Mouse (Mus musculus) layer of hippocampus, postnatal 25 days (tissue): ENCODE measurements around the gene Abi3. TPM values are rescaled to one million over a fixed set of nuclear protein-coding genes. Genes with fewer than 3 reads are reported as not detected.
"Not testable (repeated sequence)": the region's sequence is repeated elsewhere in the genome, so short reads cannot be mapped to it uniquely, and the experiment has no call there.

ENCODE experiments used
- DNase-seq, 2 experiments: peaks; one replicate each; pipeline ENCODE4 v3.0.0; 2022; ENCODE audit warnings: mixed read lengths in 2 of 2, low spot score in 1 of 2; ENCODE audit errors: extremely low spot score in 1 of 2
- total RNA-seq, 2 experiments: library from RNA; stranded (reverse); gene quantifications; 2 replicates each; pipeline ENCODE4 v1.2.3; 2021

Gene Abi3
- total RNA-seq: 1 to 10 TPM; 5.4 to 8.1 TPM

DNA sequence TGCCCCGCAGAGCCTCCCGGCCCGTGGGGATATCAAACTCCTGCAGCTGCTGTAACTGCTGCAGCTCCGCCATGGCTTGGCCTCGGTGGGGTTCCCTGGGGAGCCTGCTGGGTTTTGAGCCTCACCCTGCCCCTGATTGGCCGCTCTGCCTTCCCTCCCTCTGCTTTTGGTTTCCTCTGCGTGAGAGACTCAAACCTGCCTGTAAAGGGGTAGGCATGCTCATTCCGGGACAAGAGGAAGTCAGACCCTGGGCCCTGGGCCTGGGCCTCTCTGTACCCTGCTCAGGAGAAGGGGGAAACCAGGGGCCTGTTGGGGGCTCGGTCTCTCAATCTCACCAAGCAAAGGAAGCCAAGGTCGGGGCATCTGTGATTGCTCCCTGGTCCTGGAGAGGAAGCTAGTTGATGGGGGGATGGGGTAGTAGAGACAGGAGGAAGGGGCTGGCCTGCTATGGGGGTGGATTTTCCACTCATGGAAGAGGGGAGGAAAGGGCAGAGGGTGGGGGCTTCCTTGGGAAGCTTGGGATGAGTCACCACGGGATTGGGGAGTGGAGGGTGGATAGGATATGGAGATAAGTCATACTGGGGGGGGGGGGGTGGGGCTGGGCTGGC lies at the start of gene Abi3:
Abi3 (minus strand) TSS at position 403 of the 608 bp plus-strand sequence.
- DNase-seq: no peak

DNA sequence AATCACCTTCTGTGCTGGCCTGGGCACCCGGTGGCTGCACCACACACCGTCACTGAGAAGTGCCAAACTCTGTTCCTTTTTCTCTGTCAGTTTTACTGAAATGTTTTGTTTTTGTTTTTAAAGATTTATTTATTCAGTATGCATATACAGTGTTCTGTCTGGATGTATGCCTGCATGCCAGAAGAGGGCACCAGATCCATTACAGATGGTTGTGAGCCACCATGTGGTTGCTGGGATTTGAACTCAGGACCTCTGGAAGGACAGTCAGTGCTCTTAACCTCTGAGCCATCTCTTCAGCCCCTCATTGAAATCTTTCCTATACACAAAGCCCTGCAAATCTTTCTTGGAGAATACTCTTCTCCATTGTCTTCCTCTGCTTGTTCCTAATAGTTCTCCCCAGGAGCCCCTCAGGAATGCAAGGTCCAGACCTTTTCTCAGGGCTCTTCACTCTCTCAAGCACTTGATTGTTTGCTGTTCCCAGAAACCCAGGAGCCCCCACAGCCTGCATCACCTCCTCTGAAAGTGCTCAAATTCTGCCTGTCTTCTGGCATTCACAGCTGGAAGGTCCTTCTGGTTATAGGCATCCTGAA lies 48.3 kb upstream of the Abi3 start:
- no peak for DNase-seq

DNA sequence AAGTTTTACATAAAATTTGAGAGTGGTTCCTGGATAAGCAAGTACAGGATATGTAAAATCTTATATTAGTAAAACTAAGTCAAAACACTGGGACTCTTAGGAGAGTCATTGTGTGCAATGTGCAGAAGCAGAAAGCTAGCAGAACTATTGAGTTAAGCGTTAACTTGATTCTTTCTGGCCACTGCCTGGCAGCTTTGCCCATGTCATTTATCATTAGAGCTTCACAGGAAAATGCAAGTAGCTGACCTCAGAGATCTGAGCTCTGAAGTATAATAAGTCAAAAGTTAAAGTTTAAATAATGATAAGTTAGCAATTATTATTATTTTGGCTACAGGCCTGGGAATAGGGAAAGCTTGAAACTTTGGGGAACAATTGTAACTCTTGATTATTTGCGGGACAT lies 37.6 kb upstream of the Abi3 start:
- DNase-seq: not testable (repeated sequence)

DNA sequence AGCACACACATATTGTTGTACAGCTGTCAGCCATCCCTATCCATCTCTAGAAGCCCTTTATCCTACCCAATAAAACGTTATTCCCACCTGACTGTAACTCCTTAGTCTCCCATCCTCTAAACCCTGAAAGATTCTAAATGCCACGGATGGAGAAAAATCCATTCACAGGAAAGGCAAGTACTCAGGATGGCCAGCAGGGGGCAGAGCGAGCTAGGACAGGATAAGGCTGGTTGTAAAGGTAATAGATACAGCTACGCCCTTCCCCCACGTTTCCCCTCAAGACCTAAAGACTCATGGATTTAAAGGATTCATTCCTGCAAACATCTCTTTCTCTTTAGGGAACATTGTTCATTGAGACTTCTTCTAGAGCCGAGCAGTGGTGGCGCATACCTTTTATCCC lies 34.0 kb upstream of the Abi3 start:
- peak; percentile 37 to 77 for DNase-seq

DNA sequence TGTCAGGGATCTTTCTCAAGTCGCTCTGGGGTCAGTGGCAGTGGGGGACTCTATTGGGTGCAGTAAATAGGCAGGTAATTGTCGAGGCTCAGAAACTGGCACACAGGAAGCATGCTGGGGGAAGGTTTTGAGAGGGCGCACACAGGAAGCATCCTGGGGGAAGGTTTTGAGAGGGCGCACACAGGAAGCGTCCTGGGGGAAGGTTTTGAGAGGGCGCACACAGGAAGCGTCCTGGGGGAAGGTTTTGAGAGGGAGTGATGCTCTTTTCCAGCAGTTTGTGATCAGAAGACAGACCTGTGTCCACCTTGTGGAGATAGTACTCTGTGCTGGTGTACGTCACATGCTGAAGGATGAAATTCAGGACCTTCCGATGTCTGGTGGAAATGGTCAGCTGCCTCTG lies 33.5 kb upstream of the Abi3 start:
- no peak for DNase-seq

DNA sequence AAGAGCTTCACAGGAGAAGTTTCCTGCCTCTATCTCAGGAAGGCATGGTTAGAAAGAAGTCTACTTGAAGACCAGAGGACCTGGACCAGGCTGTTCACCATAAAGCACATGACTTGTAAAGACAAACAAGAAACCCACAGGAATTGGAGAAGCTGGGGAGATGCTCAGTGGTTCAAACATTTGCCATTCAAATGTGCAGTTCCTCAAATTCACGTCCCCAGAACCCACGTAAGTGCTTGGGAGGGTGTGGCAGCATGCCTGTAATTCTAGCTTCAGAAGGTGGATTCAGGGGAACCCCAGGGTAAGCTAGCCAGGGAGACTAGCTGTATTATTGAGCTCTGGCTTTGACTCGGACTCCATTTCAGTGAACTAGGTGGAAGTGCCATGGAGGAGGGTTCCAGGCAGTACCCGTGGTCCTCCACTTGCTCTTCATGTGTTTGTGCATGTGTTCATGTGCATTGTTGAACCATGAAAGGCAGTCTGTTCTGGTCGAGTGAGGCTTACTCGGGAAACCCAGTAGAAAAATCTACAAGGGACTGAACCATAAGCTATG lies 27.7 kb upstream of the Abi3 start:
- no peak for DNase-seq

DNA sequence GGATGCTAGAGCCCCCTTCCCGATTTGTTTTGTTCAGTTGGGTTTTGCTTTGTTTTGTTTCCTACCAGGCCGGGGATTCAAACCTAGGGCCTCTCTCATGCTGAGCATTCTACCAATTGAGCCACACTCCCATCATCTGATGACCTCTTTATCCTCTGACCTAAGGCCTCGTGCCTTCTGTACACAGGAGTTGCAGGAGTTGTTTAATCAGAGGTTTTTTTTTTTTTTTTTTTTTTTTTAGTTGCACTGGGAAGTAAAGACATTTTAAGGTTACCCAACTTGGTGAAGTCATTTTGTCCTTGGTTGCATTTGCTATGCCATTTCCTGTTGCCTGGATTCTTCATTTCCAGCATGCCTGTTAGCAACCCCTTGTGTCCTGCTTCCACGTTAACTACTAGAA lies 27.2 kb upstream of the Abi3 start:
- DNase-seq: no peak

DNA sequence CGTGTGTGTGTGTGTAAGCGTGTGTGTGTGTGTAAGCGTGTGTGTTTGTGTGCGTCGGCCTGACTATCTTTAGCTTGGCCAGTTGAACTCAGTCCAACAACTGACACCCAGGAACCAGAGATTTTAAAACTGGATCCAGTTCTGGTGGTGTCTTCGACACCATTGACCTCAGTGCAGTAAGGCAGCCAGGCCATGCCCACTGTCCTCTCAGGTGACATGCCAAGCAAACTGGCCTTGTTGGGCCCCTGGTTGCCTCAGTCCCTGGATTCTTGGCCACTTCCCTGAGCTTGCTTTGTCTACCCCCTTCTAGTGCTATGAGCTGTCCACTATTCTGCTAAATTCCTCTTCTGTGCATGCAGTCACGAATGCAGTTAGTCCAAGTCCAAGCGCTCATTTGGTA lies 19.1 kb upstream of the Abi3 start:
- DNase-seq: no peak

DNA sequence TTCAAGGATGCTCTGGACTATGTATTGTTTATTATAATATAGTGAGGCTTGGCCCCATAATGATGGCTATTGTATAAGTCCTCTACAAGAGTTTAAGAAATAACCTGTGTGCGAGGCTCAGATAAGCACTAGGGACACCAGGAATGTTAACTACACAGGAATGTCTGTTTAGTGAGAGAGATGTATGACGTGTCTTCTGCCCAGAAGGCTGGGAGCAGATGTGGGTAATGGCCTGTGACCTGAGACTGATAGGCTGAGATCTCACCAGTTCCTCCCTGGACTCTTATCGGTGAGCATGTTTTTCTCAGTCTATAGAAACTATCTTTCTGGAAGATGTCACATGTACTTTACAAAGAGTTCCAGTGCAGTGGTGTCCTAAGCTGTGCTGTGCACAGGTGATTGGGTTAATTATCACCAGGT lies 17.8 kb upstream of the Abi3 start:
- no peak for DNase-seq

DNA sequence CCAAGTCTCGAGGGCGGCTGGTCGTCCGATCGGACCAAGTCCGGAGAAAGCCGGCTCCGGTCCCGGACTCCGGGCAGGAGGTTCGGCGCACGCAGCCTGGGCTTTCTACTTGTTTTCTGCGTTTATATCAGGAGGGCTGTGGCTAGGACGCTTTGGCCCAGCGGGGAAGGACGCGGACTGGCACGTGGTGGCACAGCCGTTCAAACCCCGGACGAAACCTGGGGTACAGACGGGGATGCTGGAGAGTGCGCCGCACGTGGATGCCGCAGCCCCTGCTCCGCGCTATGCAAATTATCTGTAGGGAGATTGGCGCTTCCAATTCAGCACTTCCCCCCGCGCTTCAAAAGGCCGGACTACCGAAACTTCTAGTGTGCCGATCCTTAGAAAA lies 17.2 kb upstream of the Abi3 start:
- DNase-seq: peak in 1 of 2 experiments; percentile 58

DNA sequence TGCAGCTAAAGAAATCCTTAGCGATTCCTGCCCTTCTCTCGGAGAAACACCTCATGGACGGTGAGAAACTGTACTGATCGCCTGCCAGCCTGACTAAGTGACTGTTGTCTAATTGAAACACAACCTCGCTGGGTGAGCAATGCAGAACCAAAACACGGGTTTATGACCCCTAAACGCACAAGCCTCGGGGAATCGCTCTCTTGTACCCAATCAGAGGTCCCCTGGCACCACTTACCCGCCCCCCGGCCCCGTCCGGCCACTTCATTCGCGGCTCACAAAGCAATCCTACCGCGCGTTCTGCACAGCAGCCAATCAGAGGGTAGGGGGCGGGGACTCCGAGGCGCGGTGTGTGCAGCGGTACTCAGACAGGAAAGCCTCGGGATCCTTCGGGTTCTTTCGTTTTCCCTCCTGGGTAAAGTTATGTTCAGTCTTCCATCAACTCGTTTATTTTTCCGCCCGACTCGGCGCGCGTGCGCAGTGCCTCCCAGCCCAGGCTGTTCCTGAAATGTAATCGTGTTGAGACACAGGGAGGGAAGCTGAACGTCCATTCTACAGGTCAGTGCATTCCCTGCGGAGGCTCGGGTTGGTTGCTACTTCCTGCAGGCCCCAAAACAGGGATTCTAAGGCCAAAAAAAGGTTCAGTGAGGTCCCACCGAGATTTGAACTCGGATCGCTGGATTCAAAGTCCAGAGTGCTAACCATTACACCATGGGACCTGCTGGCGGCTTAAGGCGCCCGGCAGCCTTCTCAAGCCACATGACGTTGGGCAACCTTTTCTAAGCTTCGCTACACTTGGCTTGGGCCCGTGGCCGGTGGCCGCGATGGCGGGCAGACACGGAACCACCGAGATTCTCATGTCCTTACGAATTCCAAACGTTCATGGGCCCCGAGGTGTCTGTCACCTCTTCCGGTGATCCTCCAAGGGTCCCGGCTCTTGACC lies 16.5 kb upstream of the Abi3 start:
- DNase-seq: peak; percentile 99

DNA sequence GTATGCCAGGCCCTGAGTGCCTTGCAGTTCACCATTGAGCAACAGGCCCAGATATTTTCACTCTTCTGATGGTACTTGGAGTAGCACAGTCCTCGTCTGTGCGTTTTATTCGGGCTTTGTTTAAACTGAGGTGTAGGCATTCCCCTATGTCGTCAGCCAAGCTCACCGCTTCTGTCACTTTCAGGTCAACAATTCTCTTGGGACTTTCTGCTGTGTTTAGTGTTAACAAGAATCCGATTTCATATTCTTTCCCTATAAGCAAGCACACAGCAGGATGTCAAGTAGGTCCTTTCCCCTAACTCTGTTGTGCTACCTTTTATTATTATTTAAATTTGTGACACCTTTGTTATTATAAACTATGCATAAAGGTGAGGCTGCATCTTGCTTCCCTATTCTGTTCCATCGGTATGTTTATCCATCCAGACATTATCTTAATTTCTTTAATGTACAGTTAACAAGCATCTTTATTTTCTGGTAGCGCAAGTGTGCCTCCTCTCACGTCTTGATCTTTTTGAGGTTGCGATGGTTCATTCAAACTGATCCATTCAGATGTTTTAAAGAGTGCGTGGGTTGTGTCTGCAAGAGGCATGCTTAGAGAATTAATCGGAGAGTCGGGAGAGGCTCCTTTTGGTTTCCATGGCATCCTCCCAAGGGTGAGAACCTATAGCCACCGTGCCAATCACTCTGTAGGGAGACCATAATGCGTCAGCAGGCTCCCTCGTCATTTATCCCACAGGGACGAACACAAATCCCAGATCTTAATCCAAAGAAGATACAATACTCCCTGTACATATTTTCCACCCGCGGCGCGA lies 15.6 kb upstream of the Abi3 start:
- DNase-seq: no peak

DNA sequence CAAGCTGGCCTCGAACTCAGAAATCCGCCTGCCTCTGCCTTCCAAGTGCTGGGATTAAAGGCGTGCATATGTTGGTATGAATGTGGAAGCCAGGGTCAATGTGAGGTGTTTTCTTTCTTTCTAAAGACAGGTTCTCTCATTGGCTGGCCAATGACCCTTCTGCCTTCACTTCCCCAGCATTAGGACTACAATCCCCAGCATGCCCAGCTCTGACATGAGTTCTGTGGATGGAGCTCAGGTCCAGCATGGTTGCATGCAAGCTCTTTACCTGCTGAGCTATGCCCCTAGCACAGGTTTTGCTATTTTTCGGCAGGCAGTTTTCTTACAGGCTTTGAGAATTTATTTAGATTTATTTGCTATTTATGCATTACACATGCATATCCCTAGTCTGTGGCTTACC lies 15.0 kb upstream of the Abi3 start:
- no peak for DNase-seq

DNA sequence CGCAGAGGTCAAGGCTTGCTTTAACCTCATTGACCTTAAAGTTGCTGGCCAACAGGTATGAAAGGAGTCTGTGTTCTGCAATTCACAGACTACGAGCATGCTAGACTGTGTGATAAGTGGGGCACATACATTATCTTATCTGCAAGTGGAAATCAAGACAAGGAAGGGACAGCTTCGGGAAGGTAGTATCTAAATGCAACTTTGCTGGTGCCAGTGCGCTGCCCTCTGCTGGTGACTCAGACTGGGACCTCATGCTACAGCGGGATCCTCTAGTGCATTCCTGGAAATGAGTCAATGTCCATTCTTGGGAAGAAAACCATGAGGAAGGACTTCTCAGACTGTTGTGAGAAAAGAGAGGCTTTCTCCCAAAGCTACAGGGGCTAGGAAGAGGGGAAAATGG lies 11.4 kb upstream of the Abi3 start:
- DNase-seq: peak in 1 of 2 experiments; percentile 70

DNA sequence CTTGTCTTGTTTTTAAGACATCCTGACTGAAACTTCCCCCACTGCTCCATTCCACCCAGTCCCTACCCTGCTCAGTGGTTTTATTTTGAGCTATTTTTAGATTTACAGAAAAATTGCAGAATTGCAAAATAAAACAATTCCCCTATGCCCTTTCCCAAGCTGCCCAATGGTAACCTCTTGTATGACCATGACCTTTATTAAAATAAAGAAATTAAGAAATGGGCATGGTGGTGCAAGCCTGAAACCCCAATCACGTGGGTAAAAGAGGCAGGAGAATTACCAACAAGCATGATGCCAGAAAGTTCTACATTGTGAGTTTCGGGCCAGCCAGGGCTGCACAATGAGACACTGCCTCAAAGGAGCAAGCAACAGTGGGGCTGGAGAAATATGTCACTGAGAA lies 8.6 kb upstream of the Abi3 start:
- DNase-seq: no peak

DNA sequence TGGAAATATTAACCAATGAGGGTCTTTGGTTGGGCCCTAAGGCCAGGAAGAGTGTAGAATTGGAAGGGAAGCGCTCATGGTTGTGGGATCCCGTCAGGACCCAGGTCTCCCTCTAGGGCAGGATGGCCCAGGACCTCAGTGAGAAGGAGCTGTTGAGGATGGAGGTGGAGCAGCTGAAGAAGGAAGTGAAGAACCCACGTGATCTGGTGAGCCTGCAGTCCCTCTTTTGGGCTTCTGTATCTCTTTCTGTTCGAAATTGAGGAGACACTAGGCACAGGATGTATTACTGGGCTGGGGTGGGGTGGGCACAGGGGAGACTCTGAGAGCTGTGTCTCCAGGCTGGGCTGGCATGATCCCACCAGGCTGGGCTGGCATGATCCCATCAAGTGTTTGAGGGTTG lies 2.7 kb upstream of the Abi3 start:
- DNase-seq: no peak

DNA sequence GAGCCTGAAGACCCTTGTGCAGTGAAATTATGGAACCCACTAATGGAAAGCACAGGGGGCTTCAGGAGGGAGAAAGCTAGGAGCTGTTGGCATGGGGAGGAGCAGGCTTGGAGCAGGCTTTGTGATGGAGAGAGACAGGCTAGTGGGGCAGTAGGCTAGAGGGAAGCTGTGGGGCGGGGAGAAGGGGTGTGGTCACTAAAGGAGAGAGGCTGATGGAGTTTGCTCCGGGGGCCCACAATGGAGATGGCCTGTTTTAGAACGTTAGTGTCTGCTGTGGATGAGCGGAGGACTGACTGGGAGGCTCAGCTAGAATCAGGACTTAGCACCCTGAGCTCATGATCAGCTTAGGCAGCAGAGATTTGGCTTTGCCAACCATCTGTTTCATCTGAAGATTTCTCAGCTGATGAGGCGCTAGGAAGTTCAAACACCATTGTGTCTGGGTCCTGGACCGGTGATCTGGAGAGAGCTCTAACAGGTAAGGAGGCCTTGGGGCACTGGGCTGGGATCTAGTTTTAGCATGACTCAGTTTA lies 1.2 kb upstream of the Abi3 start:
- no peak for DNase-seq

DNA sequence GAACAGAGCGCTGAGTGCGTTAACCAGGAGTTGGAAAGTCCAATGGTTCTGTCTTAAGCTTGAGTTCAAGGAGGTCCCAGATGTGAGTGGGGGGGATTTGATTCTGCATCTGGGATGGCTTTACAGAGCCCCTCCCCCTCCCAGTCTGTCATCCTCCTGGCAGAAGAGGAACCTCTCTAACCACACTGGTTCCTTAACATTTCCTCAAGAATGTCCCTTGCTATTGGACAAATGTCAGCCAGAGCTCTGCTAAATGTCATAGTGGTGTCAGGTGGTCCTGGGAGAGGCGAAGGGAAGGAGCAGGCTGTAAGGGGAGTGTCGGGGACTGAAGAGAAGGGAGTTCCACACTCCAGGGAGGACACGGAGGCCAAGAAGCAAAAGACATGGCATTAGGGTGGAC lies 677 bp upstream of the Abi3 start:
- DNase-seq: no peak

DNA sequence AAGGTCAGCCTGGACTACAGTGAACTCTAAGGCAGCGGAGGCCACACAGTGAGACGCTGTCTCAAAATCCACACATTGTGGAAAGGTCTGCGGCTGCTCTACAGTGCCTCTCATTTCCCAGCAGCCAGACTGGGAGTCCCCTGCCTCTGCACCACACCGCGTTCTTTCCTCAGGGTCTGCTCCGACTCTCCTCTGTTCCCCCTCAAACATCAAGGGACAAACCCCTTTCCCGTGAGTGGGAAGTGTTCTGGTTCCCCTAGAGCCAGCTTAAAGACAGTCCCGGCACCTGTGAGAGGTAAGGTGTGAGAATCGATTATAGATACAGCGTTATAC lies 812 bp downstream of the Abi3 start:
- DNase-seq: no peak
